Mouse (Mus musculus) hindbrain, embryonic 11.5 days (tissue): ENCODE results near the gene Ssr1. TPM values are rescaled to one million over a fixed set of nuclear protein-coding genes. Genes with fewer than 3 reads are reported as not detected.

Experiments used
- ATAC-seq: fragments of 200-750 bp; cut with Nextera tagmentation; 2 replicates; pipeline ENCODE4 v1.8.0; 2017; ENCODE audit warnings: mild to moderate bottlenecking, moderate TSS enrichment, moderate library complexity; ENCODE audit not compliant: low FRiP score
- DNase-seq: peaks from one replicate; pipeline ENCODE4 v3.0.0-alpha.2; 2015; ENCODE audit warnings: low spot score
- H3K27ac ChIP-seq: fragments of 300-500 bp; sonication (generic); 2 replicates; pipeline ENCODE4 v1.5.1; 2014; ENCODE audit warnings: mild to moderate bottlenecking, low read depth, low read length
- H3K27me3 ChIP-seq: fragments of 300-500 bp; sonication (generic); 2 replicates; pipeline ENCODE4 v1.6.1; 2014; ENCODE audit warnings: mild to moderate bottlenecking, low read length, moderate library complexity, mixed read lengths; ENCODE audit not compliant: control insufficient read depth, insufficient read depth
- H3K36me3 ChIP-seq: fragments of 300-500 bp; sonication (generic); 2 replicates; pipeline ENCODE4 v1.6.1; 2014; ENCODE audit warnings: mild to moderate bottlenecking, low read length, moderate library complexity, mixed read lengths; ENCODE audit not compliant: control insufficient read depth, insufficient read depth
- H3K4me1 ChIP-seq: fragments of 300-500 bp; sonication (generic); replicated peaks from 2 replicates; pipeline ENCODE4 v1.6.1; 2014; ENCODE audit warnings: low read length, mixed read lengths; ENCODE audit not compliant: control insufficient read depth, insufficient read depth
- H3K4me2 ChIP-seq: fragments of 300-500 bp; sonication (generic); replicated peaks from 2 replicates; pipeline ENCODE4 v1.6.1; 2014; ENCODE audit warnings: mild to moderate bottlenecking, low read depth, low read length
- H3K4me3 ChIP-seq: fragments of 300-500 bp; sonication (generic); 2 replicates; pipeline ENCODE4 v1.5.1; 2014; ENCODE audit warnings: low read depth, low read length
- H3K9ac ChIP-seq: fragments of 300-500 bp; sonication (generic); 2 replicates; pipeline ENCODE4 v1.6.1; 2014; ENCODE audit warnings: low read depth, low read length
- H3K9me3 ChIP-seq: fragments of 300-500 bp; sonication (generic); 2 replicates; pipeline ENCODE4 v1.6.1; 2016; ENCODE audit warnings: low read length; ENCODE audit not compliant: control insufficient read depth
- whole genome bisulfite sequencing: fragments of 180-500 bp; shearing (Covaris S2); extraction: QIAGEN DNeasy Blood & Tissue Kit; methylation state at CpG from one replicate; pipeline ENCODE4 v1.1.7; 2014; 5-methylcytosine and 5-hydroxymethylcytosine counted together
- polyA plus RNA-seq: library from polyadenylated mRNA; unstranded; fragments of >200 nt; fragmentation: Nextera tagmentation; extraction: Ambion mirVana; gene quantifications from 2 replicates; pipeline ENCODE4 v1.2.1, GENCODE M21; 2014

The Ssr1 gene
- polyA plus RNA-seq, 1 experiment from 2014 or later: 91.2 TPM

GRCm38 (mm10) chr13:37936351-37936750 lies 57.7 kb downstream of the Ssr1 start:
- Histone ChIP-seq H3K27ac (no peak overlapping the region), H3K9me3 (no peaks in the 10 kb centered on the region), H3K4me2 (no peak overlapping the region), H3K36me3 (no peaks in the 10 kb centered on the region), H3K4me1 (no peaks in the 10 kb centered on the region), H3K27me3 (no peaks in the 10 kb centered on the region), H3K4me3 (no peak overlapping the region), H3K9ac (no peak overlapping the region)
- WGBS: 87% methylated on average over 3 of the region's 3 CpGs
- ATAC-seq (no peak), DNase-seq (no peak)

- DNase-seq (no peak), ATAC-seq (no peak)
- H3K4me1 ChIP-seq: no peaks in the 10 kb centered on the region
- no peaks in the 10 kb centered on the region for H3K36me3 ChIP-seq
- H3K4me2 ChIP-seq: no peak overlapping the region
- 75% methylated on average over 8 of the region's 8 CpGs for WGBS
- H3K27me3 ChIP-seq: no peaks in the 10 kb centered on the region
- H3K9me3 ChIP-seq: no peaks in the 10 kb centered on the region
- no peak overlapping the region for H3K4me3 ChIP-seq
- no peak overlapping the region for H3K9ac ChIP-seq
- no peak overlapping the region for H3K27ac ChIP-seq
Measured at GRCm38 (mm10) chr13:37934920-37935319, 59.1 kb downstream of the Ssr1 start.

GRCm38 (mm10) chr13:37934075-37934474 lies 59.9 kb downstream of the Ssr1 start:
- H3K36me3 ChIP-seq: no peaks in the 10 kb centered on the region
- DNase-seq (no peak), ATAC-seq (no peak)
- no peak overlapping the region for H3K9ac ChIP-seq
- H3K27ac ChIP-seq: no peak overlapping the region
- H3K4me1 ChIP-seq: no peaks in the 10 kb centered on the region
- H3K9me3 ChIP-seq: no peaks in the 10 kb centered on the region
- no peak overlapping the region for H3K4me2 ChIP-seq
- H3K27me3 ChIP-seq: no peaks in the 10 kb centered on the region
- 86% methylated on average over 4 of the region's 4 CpGs for whole genome bisulfite sequencing
- H3K4me3 ChIP-seq: no peak overlapping the region

DNA sequence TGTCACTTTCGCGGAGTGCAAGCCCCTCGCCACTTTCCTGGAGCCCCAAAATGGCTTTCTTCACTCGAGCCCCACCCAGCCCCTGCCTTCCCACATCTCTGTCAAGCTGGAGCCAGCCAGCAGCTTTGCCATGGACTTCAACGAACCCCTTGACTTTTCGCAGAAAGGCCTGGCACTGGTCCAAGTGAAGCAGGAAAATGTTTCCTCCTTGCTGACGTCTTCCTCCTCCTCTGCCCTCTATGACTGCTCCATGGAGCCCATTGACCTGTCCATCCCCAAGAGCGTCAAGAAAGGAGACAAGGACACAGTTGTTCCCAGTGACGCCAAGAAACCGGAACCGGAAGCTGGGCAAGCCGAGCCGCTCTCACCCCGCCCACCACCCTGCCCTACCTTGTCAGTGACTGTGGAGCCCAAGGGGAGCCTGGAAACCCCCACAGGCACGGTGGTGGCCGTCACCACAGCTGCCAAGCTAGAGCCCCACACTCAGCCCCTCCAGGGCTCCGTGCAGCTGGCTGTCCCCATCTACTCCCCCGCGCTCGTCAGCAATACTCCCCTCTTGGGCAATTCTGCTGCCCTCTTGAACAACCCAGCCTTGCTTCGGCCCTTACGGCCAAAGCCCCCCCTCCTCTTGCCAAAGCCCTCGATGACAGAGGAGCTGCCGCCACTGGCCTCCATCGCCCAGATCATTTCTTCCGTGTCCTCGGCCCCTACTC lies 62.7 kb downstream of the Ssr1 start:
- Histone ChIP-seq H3K27me3 (no peaks in the 10 kb centered on the region), H3K9ac (no peak overlapping the region), H3K27ac (no peak overlapping the region), H3K4me1 (no peaks in the 10 kb centered on the region), H3K36me3 (no peaks in the 10 kb centered on the region), H3K9me3 (no peaks in the 10 kb centered on the region), H3K4me3 (no peak overlapping the region), H3K4me2 (no peak overlapping the region)
- DNase-seq: no peak
- 74% methylated on average over 27 of the region's 27 CpGs for WGBS
- ATAC-seq: no peak

GRCm38 (mm10) chr13:37930621-37931020 lies 63.4 kb downstream of the Ssr1 start:
- 92% methylated on average over 23 of the region's 23 CpGs for WGBS
- H3K4me1 ChIP-seq: no peaks in the 10 kb centered on the region
- no peaks in the 10 kb centered on the region for H3K27me3 ChIP-seq
- no peak for ATAC-seq
- no peaks in the 10 kb centered on the region for H3K9me3 ChIP-seq
- no peak overlapping the region for H3K4me2 ChIP-seq
- H3K4me3 ChIP-seq: no peak overlapping the region
- no peak overlapping the region for H3K9ac ChIP-seq
- no peaks in the 10 kb centered on the region for H3K36me3 ChIP-seq
- DNase-seq: no peak
- H3K27ac ChIP-seq: no peak overlapping the region

GRCm38 (mm10) chr13:37930091-37930490 lies 63.9 kb downstream of the Ssr1 start:
- Histone ChIP-seq H3K27me3 (no peaks in the 10 kb centered on the region), H3K27ac (no peak overlapping the region), H3K4me3 (no peak overlapping the region), H3K4me1 (no peaks in the 10 kb centered on the region), H3K9ac (no peak overlapping the region), H3K9me3 (no peaks in the 10 kb centered on the region), H3K4me2 (no peak overlapping the region), H3K36me3 (no peaks in the 10 kb centered on the region)
- DNase-seq (no peak), ATAC-seq (no peak)
- WGBS: 95% methylated on average over 13 of the region's 13 CpGs

- Histone ChIP-seq H3K27ac (no peak overlapping the region), H3K36me3 (no peaks in the 10 kb centered on the region), H3K4me1 (no peaks in the 10 kb centered on the region), H3K4me2 (no peak overlapping the region), H3K4me3 (no peak overlapping the region), H3K9me3 (no peaks in the 10 kb centered on the region), H3K27me3 (no peaks in the 10 kb centered on the region), H3K9ac (no peak overlapping the region)
- ATAC-seq (no peak), DNase-seq (no peak)
- 94% methylated on average over 17 of the region's 17 CpGs for WGBS
Measured at GRCm38 (mm10) chr13:37929532-37929931, 64.5 kb downstream of the Ssr1 start.

DNA sequence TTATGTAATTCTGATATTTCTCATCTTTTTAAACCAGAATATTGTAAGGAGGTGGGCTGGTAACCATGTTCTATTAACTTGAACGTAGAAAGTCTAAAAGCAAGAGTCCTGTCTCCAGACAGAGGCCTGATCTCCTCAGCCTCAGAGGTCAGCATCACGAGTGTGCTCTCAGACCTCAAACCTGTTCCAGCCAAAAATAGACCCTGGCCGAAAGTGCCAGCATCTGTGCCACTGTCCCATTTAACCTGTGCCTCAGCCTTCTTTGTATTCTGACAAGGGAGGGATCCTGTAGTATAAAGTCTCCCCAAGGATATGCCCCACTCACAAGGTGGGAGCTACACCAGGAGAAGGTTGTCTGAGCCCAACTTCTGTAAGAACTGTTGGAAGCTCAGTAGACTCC lies 67.6 kb downstream of the Ssr1 start:
- Histone ChIP-seq H3K4me2 (no peak overlapping the region), H3K4me3 (no peak overlapping the region), H3K27me3 (no peaks in the 10 kb centered on the region), H3K9ac (no peak overlapping the region), H3K4me1 (no peaks in the 10 kb centered on the region), H3K9me3 (no peaks in the 10 kb centered on the region), H3K36me3 (no peaks in the 10 kb centered on the region), H3K27ac (no peak overlapping the region)
- ATAC-seq (no peak), DNase-seq (no peak)
- WGBS: 93% methylated on average over 3 of the region's 3 CpGs

DNA sequence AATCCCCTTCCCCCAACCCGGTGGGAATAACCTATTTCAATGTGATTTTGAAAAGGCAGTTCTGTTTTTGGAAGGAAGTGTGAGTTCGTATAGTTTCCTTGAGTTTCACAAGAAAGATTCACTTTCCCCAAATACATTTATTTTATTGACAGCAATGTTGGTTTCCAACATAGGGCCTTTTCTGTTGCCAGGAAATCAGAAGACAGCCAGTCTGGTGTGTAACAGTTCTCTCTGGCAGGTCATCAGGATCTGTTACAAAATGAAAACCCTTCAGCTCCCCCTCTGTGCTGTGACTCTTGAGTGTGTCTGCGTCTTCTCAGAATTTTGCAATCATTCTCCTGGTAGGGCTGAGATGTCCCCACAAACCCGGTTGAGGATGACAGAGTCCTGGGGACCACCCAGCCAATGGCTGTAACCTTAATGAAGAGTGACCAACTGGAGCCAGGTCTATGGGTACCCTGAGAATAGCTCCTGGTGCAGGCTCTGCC lies 69.5 kb downstream of the Ssr1 start:
- Histone ChIP-seq H3K4me2 (no peak overlapping the region), H3K36me3 (no peaks in the 10 kb centered on the region), H3K9ac (no peak overlapping the region), H3K27ac (no peak overlapping the region), H3K4me3 (no peak overlapping the region), H3K9me3 (no peaks in the 10 kb centered on the region), H3K27me3 (no peaks in the 10 kb centered on the region), H3K4me1 (no peaks in the 10 kb centered on the region)
- no peak for DNase-seq
- no peak for ATAC-seq
- WGBS: 83% methylated on average over 4 of the region's 4 CpGs
